Mouse (Mus musculus): ENCODE data around the gene Mnt. TPM values are rescaled to one million over a fixed set of nuclear protein-coding genes. Genes with fewer than 3 reads are reported as not detected.

Gene Mnt
- polyA plus RNA-seq, 1 experiment from 2014 or later: 7.3 TPM

DNA sequence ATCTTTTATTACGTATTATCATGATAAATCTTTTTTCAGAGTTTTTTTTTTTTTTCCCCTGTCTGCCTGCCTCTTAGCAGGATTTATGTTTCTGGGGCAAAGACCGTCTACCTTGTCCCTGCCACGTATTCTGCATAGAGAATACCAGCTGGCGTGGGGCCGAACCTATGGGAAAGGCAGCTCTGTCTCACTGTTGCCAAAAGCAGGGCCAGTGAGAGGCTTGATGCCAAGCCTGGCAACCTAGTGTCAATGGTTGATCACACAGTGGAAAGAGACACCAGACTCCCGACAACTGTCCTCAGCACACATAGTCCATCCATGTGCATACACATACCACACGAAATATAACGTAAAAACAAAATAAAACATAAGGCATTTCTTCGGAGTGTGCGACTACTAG lies 52.4 kb downstream of the Mnt start:
- Histone ChIP-seq H3K9me3 (replicated peaks) (no peaks in the 10 kb centered on the region), H3K36me3 (peaks cover 8% of the 10 kb centered on the region), H3K4me2 (no peak overlapping the region), H3K4me1 (peaks cover 16% of the 10 kb centered on the region), H3K9ac (replicated peaks) (no peak overlapping the region), H3K4me3 (replicated peaks) (no peak overlapping the region), H3K27me3 (replicated peaks) (no peaks in the 10 kb centered on the region), H3K27ac (replicated peaks) (no peak overlapping the region)
- 78% methylated on average over 10 of the region's 10 CpGs for WGBS
- ATAC-seq (ENCODE audit: low FRiP score): no peak; the same call in 1 of the 2 replicates

DNA sequence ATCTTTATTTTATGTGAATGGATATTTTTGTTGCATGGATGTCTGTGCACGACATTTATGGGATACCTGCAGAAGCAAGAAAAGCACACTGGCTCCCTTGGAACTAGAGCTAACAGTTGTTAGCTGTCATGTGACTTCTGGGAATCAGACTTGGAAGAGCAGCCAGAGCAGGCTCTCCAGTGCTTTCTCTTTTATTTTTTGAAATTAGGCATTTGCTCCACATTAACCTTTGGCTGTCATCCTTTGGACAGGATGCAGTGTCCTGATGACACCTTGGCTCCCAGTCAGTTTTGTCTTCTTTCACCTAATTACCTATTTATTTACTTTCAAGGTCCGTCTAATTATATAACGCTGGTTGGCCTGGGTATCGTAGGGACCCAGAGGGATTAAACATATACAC lies 63.9 kb downstream of the Mnt start:
- no peak overlapping the region for H3K4me3 ChIP-seq (replicated peaks)
- ATAC-seq (ENCODE audit: low FRiP score): no peak
- H3K27me3 ChIP-seq (replicated peaks): no peaks in the 10 kb centered on the region
- peak overlapping the region; percentile 87; the same call in 1 of the 2 replicates for H3K4me2 ChIP-seq
- H3K9me3 ChIP-seq (replicated peaks): no peaks in the 10 kb centered on the region
- H3K9ac ChIP-seq (replicated peaks): no peak overlapping the region
- peaks cover 37% of the 10 kb centered on the region for H3K4me1 ChIP-seq
- 82% methylated on average over 4 of the region's 4 CpGs for WGBS
- no peak overlapping the region for H3K27ac ChIP-seq (replicated peaks)
- H3K36me3 ChIP-seq: 0 out of 2 replicates have a peak, but pooled peaks cover 3% of the 10 kb centered on the region

Small RNA genes lying within 50 kb of the gene (microRNA-seq; reads per million reads assigned to microRNA genes)
- gene Mir6926: 0.69 reads per million

Other genes with a start within 250 kb of the Mnt start
- gene Rap1gap2, start 220.0 kb upstream of the Mnt start, polyA plus RNA-seq (2015; fragmentation: Nextera tagmentation; extraction: Ambion mirVana): 13.1 and 13.7 TPM in 2 replicates
- gene Ccdc92b, start 211.3 kb upstream of the Mnt start, polyA plus RNA-seq (2015; fragmentation: Nextera tagmentation; extraction: Ambion mirVana): 2.4 and 3.6 TPM in 2 replicates
- 18.9 and 22.4 TPM in 2 replicates for gene Cluh, start 181.4 kb upstream of the Mnt start, polyA plus RNA-seq (2015; fragmentation: Nextera tagmentation; extraction: Ambion mirVana)
- gene Pafah1b1, start 106.2 kb upstream of the Mnt start, polyA plus RNA-seq (2015; fragmentation: Nextera tagmentation; extraction: Ambion mirVana): 54.9 and 55.3 TPM in 2 replicates
- 45.5 and 53.7 TPM in 2 replicates for gene Mettl16, start 60.1 kb upstream of the Mnt start, polyA plus RNA-seq (2015; fragmentation: Nextera tagmentation; extraction: Ambion mirVana)
- 24.1 and 27.3 TPM in 2 replicates for gene Sgsm2, start 66.1 kb downstream of the Mnt start, polyA plus RNA-seq (2015; fragmentation: Nextera tagmentation; extraction: Ambion mirVana)
- gene Tsr1, start 67.2 kb downstream of the Mnt start, polyA plus RNA-seq (2015; fragmentation: Nextera tagmentation; extraction: Ambion mirVana): 28.1 and 32.8 TPM in 2 replicates
- gene Smg6, start 94.9 kb downstream of the Mnt start, polyA plus RNA-seq (2015; fragmentation: Nextera tagmentation; extraction: Ambion mirVana): 13.3 and 14.3 TPM in 2 replicates
- 38.0 and 38.1 TPM in 2 replicates for gene Srr, start 95.0 kb downstream of the Mnt start, polyA plus RNA-seq (2015; fragmentation: Nextera tagmentation; extraction: Ambion mirVana)

All from neural tube, embryonic 15.5 days (tissue).